Mouse (Mus musculus) heart, postnatal 4 days (tissue): ENCODE measurements at regions not wholly inside any gene's neighbourhood (a gene's known extent, or its start where the extent isn't known, plus 50 kb on each side); places are given as distances from the start of the nearest gene placed in this dataset.
"Not testable (repeated sequence)": the region's sequence is repeated elsewhere in the genome, so short reads cannot be mapped to it uniquely, and the experiment has no call there.

Experiments used
- DNase-seq: peaks from one replicate; pipeline ENCODE4 v3.0.0; 2021

GRCm38 (mm10) chr9:82484341-82484740 lies 345.0 kb upstream of the Irak1bp1 start:
- DNase-seq = peak; percentile 19

DNA sequence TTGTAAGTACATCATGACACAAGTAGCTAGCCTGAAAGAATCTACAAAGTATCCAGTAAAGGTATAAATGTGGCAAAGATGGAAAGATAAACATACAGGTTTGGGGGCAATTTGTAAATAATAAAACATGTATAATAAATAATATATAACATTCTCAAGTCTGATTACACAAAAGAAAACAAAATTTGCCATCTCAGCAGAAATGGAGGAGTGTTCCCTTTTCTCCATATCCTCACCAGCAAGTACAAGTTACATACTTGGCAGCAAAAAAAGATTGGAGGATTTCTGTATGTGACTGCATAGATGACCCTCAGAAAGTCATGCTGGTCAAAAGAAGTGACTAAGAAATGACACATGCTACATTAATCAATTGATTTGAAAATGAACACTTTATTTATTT lies 335.9 kb upstream of the Irak1bp1 start:
- DNase-seq = no peak

- DNase-seq = no peak
Observed at GRCm38 (mm10) chr9:82510014-82510413, 319.3 kb upstream of the Irak1bp1 start.

GRCm38 (mm10) chr9:82518993-82519392 lies 310.3 kb upstream of the Irak1bp1 start:
- DNase-seq = no peak

GRCm38 (mm10) chr9:82527867-82528385 lies 301.4 kb upstream of the Irak1bp1 start:
- DNase-seq = no peak

DNA sequence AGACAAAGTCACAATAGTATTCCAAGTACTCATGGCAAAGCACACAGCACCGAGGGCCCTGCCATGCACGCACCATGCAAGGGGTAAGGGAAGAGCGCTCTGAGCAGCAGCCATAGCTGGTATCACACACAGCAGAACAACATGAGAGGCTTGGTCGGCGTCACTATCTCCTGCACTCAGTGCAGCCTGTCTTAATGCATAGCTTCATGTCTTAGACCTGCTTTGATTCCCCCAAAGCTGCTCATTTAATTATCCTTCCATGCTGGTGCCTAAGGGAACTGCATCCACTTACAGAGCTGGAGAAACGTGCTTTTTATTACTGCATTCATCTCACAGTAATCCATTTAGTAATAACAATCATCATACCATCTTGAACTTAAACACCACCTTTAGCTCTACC lies 276.6 kb upstream of the Irak1bp1 start:
- no peak for DNase-seq

GRCm38 (mm10) chr9:82553213-82553612 lies 276.1 kb upstream of the Irak1bp1 start:
- no peak for DNase-seq

GRCm38 (mm10) chr9:82562551-82563465 lies 266.5 kb upstream of the Irak1bp1 start:
- DNase-seq = no peak

DNA sequence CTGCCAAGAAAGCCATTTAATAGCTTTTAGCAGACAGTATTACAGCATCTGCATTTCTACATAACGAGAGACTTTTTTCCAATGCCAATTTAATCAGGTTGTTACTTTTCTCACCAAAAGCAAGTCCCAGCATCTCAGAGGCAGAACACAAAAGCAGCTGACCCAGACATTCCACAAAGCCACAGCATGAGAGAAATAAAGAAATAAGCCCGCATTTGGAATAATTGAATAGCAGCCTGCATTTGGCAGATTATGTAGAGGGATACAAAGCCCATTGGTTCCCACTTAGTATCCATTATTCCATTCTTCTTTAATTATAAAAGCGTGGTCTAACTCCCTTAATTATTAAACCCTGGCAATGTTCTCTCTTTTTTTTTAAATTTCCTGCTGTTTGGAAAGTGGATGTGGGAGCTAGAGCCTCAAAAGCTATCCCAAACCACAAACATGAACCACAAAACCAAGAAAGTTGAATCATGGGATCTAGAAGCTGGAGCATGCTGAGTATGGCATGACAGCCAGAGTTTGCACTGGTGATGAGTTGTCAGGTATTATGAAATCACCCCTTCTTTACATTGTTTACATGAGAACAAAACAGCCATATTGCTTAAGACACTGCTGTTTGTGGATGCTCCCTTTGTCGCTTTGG lies 247.8 kb upstream of the Irak1bp1 start:
- DNase-seq = no peak

DNA sequence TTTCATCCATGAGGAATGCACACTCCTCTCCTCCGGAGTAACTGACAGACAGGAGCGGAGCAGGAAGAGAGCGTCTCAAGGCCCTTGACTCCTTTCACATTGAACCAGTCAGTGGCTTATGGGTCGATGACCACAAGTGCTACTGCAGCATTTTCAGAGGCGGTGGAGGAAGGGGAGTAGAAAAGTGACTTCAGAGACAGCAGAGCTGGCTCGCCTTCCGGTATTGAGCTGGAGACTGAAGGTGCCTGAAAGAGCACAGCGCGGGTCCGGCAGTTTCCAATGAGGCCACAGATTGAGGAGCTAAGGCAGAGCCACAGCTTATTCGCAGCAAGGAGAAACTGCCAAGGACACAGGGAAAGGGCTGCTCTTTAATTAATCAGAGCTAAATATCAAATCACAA lies 220.2 kb upstream of the Irak1bp1 start:
- DNase-seq = no peak

GRCm38 (mm10) chr9:82609946-82610345 lies 219.4 kb upstream of the Irak1bp1 start:
- no peak for DNase-seq

DNA sequence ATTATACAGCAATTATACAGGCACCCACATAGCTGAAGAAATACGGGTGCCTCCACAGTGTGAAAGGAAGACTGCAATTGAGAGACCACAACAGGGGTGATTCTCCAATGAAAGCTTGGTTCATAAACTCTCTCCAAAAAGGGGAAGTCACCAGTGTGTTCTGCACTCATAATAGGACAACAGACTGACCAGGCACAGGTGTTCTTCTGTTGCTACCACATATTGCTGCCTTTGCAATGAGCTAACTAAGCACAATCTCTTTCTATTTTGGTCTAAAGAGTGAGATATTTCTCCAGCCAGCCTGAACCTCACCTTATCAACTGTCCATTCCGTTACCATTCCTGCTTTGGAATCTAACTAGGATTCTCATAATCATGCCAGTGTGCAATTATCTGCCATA lies 216.8 kb upstream of the Irak1bp1 start:
- no peak for DNase-seq

DNA sequence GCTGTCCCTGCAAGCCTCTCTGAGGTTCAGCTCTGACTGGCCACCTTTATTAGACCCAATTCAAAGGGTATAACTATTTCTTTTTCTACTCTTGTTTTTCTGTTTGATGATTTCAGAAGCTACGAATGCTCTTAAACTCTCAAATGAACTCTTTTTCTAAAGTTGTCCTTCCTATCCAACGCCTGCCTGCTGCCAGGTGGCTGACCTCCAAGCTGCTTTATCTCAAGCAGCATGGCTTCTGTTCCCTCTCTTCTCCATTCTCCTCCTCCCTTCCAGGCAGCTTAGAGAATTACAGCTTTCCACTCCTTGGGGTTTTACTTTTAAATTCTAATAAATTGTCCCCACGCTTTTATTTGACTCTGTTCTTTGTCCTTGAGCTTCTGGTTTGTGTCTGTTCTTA lies 196.9 kb upstream of the Irak1bp1 start:
- peak; percentile 57 for DNase-seq

DNA sequence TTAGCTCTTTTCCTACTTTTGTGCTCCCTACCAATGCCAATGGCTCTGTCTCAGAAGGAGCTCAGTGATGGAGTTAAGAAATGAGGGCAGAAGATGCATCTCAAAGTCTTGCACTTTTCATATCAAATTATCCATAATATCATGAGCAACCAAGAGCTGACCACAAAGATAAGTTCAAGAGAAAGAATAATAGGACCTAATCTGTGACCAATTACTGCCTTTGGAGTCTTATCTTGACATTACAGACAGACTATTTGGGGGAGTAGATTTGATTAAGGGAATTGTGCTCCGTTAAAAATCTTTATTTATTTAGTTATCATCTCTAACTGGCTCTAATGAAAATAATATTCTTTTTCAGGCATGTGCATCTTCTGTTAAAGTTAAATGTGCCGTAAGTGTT lies 189.1 kb upstream of the Irak1bp1 start:
- no peak for DNase-seq

DNA sequence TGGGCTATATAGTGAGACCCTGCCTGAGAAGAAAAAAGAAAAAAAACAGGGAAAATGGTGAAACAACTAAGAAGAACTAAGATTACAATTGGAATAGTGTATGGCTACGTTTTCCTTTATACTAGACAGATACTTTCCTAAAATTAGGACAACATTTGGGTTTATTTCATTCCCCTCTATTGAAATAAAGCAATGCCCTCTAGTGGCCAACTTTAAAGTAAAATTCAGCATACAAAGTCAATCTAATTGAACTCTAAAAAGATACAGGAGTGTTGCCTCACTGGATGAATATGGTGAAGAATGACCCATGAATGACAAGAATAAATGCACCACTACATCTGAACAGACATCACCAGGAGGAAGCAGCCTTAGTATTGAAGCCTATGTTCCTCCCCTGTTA lies 185.4 kb upstream of the Irak1bp1 start:
- DNase-seq = no peak

GRCm38 (mm10) chr9:82655511-82655910 lies 173.8 kb upstream of the Irak1bp1 start:
- not testable (repeated sequence) for DNase-seq

GRCm38 (mm10) chr9:82682196-82682595 lies 147.1 kb upstream of the Irak1bp1 start:
- no peak for DNase-seq

DNA sequence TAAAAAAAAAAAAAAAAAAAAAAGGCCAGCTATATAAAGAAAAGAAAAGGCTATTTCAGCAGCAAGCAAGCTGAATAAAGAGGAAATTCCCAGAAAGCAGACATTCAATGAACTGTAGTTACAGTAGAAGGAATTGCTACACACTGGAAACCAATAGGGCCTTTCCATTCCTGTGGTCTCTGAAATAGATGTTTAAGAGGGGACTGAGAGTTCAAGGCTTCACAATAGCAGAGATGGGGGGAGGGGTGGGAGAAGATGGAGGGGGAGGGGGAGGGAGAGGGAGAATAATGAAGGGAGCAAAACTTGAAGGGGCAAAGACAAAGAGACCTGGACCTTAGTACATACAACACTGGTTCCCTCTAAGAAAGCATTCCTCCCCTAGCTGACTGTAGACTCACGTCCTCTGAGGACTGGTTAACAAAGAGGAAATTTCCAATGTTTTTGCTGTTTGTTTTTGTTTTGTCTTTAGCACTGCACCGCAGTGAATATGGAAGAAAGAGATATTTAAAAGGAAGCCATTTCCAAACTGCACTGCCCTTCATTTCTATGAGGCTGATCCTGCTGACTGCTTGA lies 119.8 kb upstream of the Irak1bp1 start:
- no peak for DNase-seq

- no peak for DNase-seq
Observed at GRCm38 (mm10) chr9:82709991-82710593, 119.2 kb upstream of the Irak1bp1 start.

DNA sequence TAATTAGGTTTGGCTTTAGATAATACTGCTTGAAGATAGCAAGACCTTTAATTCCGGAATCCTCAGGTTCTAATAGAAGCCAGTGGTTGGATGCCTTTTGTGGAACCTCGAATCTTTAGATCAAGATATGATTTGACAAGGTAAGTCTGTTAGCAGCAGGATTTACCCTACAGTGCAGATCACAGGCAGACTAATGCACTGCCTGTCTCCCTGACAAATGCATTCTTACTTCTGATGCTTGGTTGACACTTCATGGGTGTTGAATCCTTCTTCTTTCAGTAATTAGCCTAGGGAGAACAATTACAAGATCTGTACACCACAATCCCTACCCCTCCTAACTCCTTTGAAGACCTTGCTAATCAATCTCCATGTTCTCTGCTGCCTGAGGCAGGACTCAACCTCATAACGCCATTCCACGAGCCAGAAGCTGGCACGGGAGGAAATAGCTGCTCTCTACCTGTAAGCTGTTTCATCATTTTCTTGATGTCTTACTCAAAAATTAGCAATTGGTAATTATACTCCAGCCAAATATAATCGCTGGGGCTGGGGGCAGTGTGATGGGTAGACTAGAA lies 118.3 kb upstream of the Irak1bp1 start:
- no peak for DNase-seq

DNA sequence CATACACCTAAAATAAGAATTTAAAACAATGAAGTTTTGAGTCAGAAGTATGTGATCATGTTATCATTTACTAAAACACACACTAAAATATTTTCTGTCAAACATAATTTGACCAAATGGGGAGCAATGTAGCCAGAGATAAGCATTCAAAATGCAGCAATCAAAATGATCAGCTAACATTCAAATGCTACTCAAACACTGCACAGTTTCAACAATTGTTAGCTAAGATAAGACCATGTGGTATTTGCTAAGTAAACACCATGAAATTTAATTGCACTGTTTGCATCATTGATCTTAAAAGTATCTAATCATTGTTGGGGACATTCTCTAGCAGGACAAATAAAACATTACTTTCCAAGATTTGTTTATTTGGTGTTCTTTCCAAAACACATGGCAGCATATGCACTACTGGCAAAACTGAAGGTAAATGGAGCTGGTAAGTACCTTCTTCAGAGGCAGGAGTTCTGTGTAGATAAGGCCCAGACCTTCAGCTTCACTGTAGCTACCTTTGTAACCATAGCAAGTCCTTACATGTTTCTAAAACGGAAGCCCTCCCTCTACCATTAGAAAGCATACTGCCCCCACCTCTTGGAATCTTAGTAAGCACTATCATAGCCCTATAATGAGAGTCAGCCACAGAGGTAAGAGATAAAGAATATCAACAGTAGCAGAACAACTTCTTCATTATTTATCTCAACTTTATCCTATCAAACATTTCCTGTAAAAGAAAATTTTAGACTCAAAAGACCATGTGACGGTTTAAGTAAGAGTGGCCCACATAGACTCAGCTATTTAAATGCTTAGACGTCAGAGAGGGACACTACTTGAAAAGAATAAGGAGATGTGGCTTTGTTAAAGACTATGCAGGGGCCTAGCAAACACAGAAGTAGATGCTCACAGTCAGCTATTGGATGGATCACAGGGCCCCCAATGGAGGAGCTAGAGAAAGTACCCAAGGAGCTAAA lies 116.3 kb upstream of the Irak1bp1 start:
- DNase-seq = no peak
